Mouse (Mus musculus) macrophage (primary cell): ENCODE results near the gene Chat. TPM values are rescaled to one million over a fixed set of nuclear protein-coding genes. Genes with fewer than 3 reads are reported as not detected.
A peak's percentile ranks its signal among the peaks of the same experiment; 100 is the strongest.

Experiments used
- H3K27ac ChIP-seq: fragments of 350-480 bp; formaldehyde crosslinking; 2 replicates; pipeline ENCODE4 v1.9.0; 2021
- H3K36me3 ChIP-seq: fragments of 350-480 bp; formaldehyde crosslinking; 2 replicates; pipeline ENCODE4 v1.9.0; 2021; ENCODE audit errors: inconsistent target
- H3K4me3 ChIP-seq: fragments of 350-480 bp; formaldehyde crosslinking; 2 replicates; pipeline ENCODE4 v1.9.0; 2021; ENCODE audit errors: inconsistent target
- H3K79me2 ChIP-seq: fragments of 350-480 bp; formaldehyde crosslinking; 2 replicates; pipeline ENCODE4 v1.9.0; 2021; ENCODE audit errors: inconsistent target
- WGBS: methylation state at CpG from one replicate; pipeline ENCODE4 v1.1.7; 2026; ENCODE audit warnings: inconsistent platforms; ENCODE audit not compliant: missing documents; 5-methylcytosine and 5-hydroxymethylcytosine counted together
- polyA plus RNA-seq: library from polyadenylated mRNA; stranded (reverse); fragments of 250-400 nt; gene quantifications from 3 replicates; pipeline ENCODE4 v1.2.4, GENCODE M21; 2018; ENCODE audit warnings: inconsistent platforms
- total RNA-seq, 78 experiments: library from RNA; depleted of rRNA; stranded (reverse); fragments of 250-400 nt; gene quantifications; 1 replicate in 9 of 78; 2 replicates in 24 of 78; 3 replicates in 43 of 78; 4 replicates in 2 of 78; pipeline ENCODE4 v1.2.4; 2018; ENCODE audit warnings: inconsistent platforms in 56 of 78

Gene Chat
- not detected for total RNA-seq (2018; cell fraction: chromatin; rRNA removed)
- not detected for total RNA-seq (2018; cell fraction: cytosol; rRNA removed)
- not detected for total RNA-seq (2018; cell fraction: nucleus; rRNA removed)
- not detected in 3 replicates for polyA plus RNA-seq

DNA sequence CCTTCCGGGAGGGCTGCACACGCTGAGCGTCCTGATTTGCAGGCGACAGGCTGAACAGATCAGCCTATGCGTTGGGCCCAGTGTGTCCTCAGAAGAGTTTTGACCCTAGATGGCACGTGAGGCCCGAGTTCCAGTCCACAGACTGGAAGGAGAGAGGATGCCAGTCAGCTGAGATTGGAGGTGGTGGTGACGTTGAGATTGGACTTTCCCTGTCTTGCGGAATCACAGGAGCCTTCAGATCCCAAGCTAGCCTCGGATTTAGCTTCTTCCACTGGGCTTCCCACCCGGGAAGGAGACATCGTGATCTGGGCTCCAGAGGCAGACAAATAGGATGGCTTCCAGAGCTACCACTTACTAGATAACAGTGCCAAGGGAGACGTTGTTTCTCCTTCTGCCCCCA, at the start of gene Chat:
TSS of gene Chat (minus strand) at position 101 of the 400 bp plus-strand sequence.
- Histone ChIP-seq H3K79me2 (no peaks in the 10 kb centered on the region), H3K36me3 (no peaks in the 10 kb centered on the region), H3K4me3 (no peak within 1 kb of the TSS), H3K27ac (no peak within 1 kb of the TSS)
- 27% methylated on average over 13 of the region's 13 CpGs for WGBS

DNA sequence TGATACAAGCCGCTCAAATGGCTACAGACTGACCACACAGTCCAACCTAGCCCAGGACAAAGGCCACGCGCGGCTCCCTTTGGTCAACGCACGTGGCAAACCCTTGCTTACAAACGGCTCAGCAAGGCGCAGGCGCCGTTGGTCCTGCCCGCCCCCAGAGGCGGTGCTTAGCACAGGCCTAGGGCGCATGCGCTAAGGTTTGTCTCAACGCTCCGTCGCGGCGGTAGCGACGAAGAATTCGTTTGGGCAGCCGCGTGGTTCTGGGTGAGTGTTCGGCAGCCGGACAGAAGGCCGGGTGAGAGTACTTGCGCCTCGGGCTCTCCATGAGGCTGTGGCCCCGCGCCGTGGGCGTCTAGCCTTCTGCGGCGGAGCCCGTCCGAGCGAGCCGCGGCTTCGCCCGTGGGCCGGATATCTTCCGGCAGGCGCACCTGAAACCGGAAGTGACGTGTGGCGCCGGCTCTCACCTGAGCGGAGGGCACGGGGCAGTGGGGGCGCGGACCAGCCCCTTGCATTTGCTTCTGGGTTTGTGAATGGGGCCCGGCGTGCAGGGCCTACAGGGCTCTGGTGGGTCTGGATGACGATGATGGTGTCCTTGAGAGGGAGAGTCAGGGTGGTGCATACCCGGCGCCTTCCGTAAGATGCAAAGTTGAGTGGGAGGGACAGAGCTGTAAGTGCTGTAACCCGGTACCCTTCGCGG, 47.7 kb upstream of the Chat start, which contains the start of gene Ercc6:
TSS of gene Ercc6 (plus strand) at position 186 of the 697 bp plus-strand sequence.
- Histone ChIP-seq H3K36me3 (peaks cover 12% of the 10 kb centered on the region; the same call in 1 of the 2 replicates), H3K4me3 (peak within 1 kb of the TSS; percentile 64), H3K27ac (no peak within 1 kb of the TSS), H3K79me2 (peaks cover 31% of the 10 kb centered on the region; the same call in 1 of the 2 replicates)
- WGBS = under 1% methylated on average over 52 of the region's 62 CpGs

- Histone ChIP-seq H3K79me2 (peaks cover 27% of the 10 kb centered on the region; the same call in 1 of the 2 replicates), H3K36me3 (peaks cover 10% of the 10 kb centered on the region; the same call in 1 of the 2 replicates), H3K4me3 (no peak overlapping the region), H3K27ac (no peak overlapping the region)
- 61% methylated on average over 9 of the region's 9 CpGs for WGBS
Measured at GRCm38 (mm10) chr14:32512912-32513311, 47.1 kb upstream of the Chat start.

- WGBS = 62% methylated on average over 6 of the region's 6 CpGs
- Histone ChIP-seq H3K79me2 (peaks cover 9% of the 10 kb centered on the region; the same call in 1 of the 2 replicates), H3K4me3 (no peak overlapping the region)
Measured at GRCm38 (mm10) chr14:32509443-32509961, 43.7 kb upstream of the Chat start.

DNA sequence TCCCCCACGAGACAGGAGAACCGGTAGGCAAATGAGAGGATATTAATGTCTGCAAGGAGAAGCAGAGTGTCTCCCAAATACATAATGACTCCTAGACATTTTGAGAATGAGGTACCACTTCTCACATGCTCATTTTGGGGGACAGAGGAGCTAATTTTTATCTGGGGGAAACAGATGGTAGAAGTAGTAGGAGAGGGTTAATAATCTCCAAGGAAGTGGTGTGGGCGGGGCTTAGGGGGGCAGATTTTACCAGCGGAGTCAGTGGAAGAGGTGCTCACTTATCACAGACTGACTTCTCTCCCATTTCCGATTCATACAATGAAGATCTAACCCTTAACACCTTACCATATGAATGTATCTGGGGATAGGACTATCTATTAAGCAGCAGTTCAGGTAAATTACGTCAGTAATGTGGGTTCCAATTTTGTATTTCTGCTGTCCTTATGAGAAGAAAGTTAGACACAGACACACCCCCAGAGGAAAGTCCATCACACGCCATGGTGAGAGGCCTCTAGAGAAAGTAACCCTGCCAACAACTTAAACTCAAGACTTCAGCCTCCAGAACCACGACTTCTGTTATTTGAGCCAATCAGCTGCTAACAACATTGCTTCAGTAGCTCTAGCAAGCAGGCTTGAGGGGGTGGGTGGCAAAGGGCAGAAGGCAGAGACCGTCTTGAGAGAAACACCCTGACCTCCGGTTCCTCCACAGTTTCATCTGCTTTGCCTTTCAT, 42.5 kb upstream of the Chat start:
- 56% methylated on average over 10 of the region's 10 CpGs for WGBS
- no peaks in the 10 kb centered on the region for H3K36me3 ChIP-seq
- no peak overlapping the region for H3K4me3 ChIP-seq
- no peak overlapping the region for H3K27ac ChIP-seq
- H3K79me2 ChIP-seq = no peaks in the 10 kb centered on the region

More at GRCm38 (mm10) chr14:32509443-32509961, 43.7 kb upstream of the Chat start:
- no peaks in the 10 kb centered on the region for H3K36me3 ChIP-seq
- H3K27ac ChIP-seq = no peak overlapping the region

DNA sequence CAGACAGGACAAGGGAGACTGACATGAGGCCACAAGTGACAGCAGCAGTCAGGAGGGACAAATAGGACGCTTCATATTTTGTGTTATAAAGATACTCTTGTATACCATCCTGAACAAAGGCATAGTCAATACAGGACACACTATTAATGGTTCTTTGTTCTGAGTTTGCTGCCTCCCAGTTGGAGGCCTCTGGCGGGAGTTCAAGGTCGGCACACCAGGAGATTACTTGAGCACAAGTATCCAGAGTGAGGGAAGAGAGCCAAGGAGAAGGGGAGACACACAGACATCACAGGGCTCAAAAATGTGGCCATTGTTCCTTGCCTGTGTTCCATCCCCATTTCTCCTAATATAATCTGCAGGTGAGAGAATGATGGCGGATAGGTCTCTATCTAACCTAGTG, 41.4 kb upstream of the Chat start:
- Histone ChIP-seq H3K36me3 (no peaks in the 10 kb centered on the region), H3K79me2 (no peaks in the 10 kb centered on the region), H3K27ac (no peak overlapping the region), H3K4me3 (no peak overlapping the region)
- 98% methylated on average over 4 of the region's 4 CpGs for WGBS

DNA sequence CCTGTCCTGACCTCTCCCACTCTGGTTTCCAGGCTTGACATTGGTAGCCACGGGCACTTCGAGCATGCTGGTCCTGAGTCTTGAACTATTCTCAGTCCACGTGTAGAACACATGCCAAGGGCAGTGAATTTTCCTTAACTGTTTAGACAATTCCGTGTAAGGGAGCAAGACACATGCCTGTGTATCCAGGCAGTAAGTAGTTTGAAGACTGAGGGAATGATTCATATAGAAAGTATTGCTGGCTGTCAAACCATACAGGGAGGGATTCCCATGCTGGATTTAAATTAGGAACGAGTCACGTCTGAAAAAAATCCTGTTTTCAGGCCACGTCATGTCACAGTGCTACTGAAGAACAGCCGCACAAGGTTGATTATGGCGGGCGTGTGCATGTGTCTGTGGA, 40.5 kb upstream of the Chat start:
- Histone ChIP-seq H3K4me3 (no peak overlapping the region), H3K27ac (no peak overlapping the region), H3K36me3 (no peaks in the 10 kb centered on the region), H3K79me2 (no peaks in the 10 kb centered on the region)
- 95% methylated on average over 9 of the region's 10 CpGs for WGBS

- no peak overlapping the region for H3K4me3 ChIP-seq
- H3K79me2 ChIP-seq = no peaks in the 10 kb centered on the region
- no peak overlapping the region for H3K27ac ChIP-seq
- 64% methylated on average over 1 of the region's 1 CpGs for WGBS
- no peaks in the 10 kb centered on the region for H3K36me3 ChIP-seq
Measured at GRCm38 (mm10) chr14:32503897-32504296, 38.1 kb upstream of the Chat start.

DNA sequence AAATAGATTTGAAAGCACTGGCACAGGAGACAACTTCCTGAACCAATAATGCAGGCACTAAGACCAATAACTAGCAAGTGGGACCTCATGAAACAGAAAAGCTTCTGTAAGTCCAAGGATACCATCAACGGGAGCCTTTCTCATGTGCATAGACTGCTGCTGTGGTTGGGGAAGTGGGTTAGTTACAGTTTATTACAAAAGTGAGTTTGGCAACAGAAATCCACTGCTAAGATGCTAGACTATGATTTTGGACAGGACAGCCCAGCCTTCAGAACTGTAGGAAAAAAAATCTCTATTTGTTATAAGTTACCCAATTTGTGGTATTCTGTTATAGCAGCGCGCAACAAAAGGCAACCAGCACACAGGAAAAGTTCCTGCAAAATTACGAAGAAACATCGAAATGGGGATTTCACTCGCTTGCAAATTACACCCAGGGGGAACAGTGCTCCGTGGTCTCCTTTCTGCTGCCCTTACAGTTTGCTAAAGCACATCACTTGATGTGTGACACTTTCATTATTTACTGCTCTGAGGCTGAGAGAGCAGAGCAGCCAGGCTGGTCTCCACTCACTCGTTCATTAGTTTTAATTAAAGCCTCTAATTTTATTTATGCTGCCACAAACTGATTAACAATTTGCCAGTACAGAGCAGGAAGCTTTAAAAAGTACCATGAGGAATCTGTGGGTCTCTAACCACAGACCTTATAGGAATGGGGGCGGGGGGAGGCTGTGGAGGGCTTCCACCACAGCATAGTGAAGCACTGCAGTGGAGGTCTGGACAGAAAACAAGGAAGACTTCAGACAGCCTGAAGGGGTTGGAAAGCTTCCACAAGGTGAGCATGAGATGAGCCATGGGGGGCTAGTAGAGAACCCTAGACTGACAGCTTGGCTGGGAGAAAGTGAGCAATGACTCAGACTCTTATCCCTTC, 37.2 kb upstream of the Chat start:
- no peaks in the 10 kb centered on the region for H3K79me2 ChIP-seq
- H3K36me3 ChIP-seq = no peaks in the 10 kb centered on the region
- no peak overlapping the region for H3K4me3 ChIP-seq
- H3K27ac ChIP-seq = no peak overlapping the region
- 16% methylated on average over 9 of the region's 9 CpGs for WGBS

GRCm38 (mm10) chr14:32501303-32501702, 35.5 kb upstream of the Chat start:
- no peak overlapping the region for H3K27ac ChIP-seq
- H3K36me3 ChIP-seq = no peaks in the 10 kb centered on the region
- no peaks in the 10 kb centered on the region for H3K79me2 ChIP-seq
- WGBS = 70% methylated on average over 2 of the region's 2 CpGs
- no peak overlapping the region for H3K4me3 ChIP-seq

DNA sequence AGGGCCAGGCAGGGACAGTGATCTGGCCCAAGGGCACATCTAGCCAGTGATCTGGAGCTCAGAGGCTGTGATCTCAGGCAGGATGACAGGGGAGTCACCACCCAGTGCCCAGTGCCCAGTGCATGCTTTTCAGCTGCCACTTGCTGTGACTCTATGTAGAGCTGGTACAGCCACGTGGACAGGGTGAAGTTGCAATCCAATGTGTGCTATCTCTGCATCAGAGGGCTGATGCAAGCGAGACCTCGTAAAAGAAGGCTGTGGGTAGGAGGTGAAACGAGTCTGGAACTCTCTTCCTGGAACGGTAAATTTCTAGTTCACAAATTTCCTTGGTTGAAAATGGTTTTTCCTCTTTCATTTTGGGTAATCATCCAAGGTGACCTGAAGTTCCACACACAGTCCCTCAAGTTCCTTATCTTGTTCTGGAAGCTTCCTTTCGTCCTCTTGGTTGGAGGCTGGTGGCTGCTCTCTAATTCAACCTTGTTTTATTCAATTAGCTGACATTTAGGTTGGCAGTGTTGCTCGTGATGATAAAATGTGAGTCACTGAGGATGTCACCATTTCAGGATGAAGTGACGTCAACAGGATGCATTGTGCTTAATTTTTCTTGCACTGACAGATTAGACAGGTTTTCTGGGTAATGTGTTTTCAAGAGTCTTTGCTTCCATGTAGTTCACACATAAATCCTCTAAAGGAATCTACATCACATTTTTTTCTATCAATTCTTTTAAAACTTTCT, 30.5 kb upstream of the Chat start:
- no peaks in the 10 kb centered on the region for H3K36me3 ChIP-seq
- H3K27ac ChIP-seq = no peak overlapping the region
- WGBS = 42% methylated on average over 8 of the region's 8 CpGs
- H3K79me2 ChIP-seq = no peaks in the 10 kb centered on the region
- no peak overlapping the region for H3K4me3 ChIP-seq

DNA sequence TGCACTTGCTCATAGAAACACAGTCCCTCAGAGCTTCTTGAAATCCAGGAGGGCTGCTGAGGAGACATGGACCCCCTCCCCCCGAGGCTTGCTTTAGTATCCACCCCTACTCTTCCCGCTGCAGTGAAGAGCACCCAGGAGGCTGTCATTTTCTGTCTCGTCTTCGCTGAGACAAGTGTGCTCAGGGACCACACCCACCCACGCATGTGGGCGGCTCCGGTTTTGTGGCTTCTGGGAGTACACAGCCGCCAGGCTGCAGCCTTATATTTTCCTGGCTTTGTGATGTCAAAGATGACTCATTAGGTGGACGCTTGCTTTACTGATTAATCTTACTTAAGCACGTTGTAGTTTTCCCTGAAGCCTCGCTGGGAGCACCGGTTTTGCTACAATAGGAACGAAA, 26.7 kb upstream of the Chat start:
- Histone ChIP-seq H3K27ac (no peak overlapping the region), H3K36me3 (no peaks in the 10 kb centered on the region), H3K79me2 (no peaks in the 10 kb centered on the region), H3K4me3 (no peak overlapping the region)
- WGBS = 17% methylated on average over 13 of the region's 13 CpGs

DNA sequence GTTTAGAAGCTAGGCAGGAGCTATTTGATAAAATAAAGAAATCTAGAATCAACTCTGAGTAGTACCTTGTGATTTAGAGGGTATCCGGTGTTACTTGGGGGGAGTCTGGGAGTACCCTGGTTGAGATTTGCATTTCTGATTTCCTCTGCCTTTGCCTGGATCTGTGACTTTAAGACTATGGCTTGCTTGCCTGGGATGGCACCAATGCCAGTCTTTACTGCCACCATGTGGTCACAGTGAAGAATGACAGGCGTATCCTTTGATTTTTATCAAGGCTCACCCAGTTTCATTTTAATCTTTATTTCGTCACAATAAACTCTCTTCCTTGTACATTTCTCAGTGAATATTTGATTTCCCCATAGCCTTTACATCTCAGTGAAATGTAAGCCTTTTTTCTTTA, 16.3 kb upstream of the Chat start:
- H3K4me3 ChIP-seq = no peak overlapping the region
- no peaks in the 10 kb centered on the region for H3K36me3 ChIP-seq
- H3K27ac ChIP-seq = no peak overlapping the region
- no peaks in the 10 kb centered on the region for H3K79me2 ChIP-seq
- 16% methylated on average over 3 of the region's 3 CpGs for WGBS
